Mouse (Mus musculus): Measurements from ENCODE around the gene Slc31a1.

Slc31a1 gene

DNA sequence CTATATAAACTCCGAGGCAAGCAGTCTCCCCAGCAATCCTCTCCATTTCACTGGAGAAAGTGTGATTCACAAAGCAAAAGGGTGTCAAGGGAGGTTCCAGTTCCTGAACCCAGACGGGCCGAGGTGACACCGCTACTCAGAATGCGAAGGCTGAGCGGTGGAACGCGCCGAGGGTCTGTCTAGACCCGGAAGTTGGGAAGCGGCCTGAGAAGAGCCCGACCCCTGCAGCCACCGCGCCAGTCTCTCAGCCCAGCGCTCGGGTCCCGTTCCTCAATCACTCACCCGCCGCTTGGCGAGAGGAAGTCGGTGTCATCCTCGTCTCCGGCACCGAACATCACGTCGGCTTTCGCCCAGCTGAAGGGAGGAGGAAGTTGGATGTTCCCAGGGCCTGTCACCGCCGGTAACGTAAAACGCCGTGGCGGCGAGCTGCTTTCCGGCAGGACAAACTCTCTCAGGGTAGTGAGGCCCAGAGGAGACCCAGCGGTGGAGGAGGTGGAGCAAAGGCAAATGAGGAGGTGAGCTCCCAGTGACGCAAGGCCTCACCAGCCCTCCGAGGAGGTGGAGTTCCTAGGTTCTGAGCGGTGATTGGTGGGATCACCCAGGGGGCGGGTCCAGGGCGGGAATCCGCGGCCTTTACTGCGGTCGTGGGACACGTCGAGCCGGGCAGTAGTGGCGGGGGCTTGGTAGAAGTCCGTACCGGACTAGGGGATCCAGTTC is at the start of gene Slc31a1, which contains the start of gene Fkbp15:
TSS of gene Slc31a1 (plus strand) at position 640 of the 717 bp plus-strand sequence.
TSS of gene Fkbp15 (minus strand) at position 461 of the 717 bp plus-strand sequence.
- peak; percentile 97 for DNase-seq (ENCODE audit: extremely low spot score, low spot score)

DNA sequence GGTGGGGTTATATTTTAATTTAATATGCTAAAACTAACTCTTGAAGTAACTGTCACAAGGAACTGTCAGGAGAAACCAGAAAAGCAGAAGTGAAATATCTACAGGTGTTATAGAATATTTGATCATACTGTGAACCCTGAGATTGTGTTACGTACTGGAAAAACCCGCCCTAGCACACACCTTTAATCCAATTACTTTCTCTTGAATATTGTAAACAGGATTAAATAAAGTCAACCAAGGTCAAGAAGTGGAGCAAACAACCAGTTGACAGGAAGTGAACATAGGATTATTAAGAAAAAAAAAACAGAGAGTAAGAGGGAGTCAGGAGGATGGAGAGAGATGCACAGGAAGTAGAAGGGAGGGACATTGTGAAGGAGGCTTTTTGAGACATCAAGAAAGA is 47.7 kb upstream of the Slc31a1 start:
- no peak for DNase-seq (ENCODE audit: extremely low spot score, low spot score)

DNA sequence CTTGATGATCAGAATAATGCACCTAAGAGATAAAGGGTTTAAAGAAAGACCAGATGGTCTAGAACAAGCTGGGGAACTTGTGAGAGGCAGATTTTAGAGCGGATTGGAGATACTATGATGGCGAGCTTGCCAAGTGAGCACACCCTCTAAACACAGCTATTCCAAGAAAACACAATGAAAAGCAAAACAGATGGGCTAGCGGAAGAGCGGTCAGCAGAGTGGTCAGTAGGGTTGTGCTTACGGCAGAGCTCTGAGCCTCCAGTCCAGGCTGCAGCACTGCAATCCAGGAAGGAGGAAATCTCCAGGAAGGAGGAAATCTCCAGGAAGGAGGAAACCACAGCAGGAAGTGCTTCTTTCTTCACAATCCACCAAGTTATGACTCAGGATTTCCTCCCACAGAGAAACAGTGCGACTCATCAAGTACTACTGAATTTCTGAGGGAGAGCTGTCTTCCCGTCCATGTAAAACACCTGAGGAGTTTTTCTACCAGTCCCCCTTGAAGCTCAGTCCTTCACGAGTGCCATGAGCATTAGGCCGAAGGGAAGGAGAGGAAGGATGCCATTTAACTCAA is 46.8 kb upstream of the Slc31a1 start:
- DNase-seq (ENCODE audit: extremely low spot score, low spot score), result no peak

DNA sequence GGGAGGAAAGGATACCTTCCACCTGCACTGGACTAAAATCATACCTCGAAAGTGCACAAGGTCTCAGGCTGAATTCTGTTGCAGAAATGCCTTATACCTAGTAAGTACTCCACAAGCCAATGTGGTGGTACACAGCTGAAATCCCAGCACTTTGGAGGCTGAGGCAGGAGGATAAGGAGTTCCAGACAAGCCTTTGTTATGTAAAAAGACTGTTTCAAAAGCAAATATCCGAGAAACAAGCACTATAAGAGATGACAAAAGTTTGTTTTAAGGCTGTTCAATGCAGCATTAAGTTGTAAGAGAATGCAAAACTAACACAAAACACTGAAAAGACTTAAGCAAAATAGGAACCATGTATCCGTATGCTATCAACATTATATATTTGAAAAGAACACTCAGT is 46.0 kb upstream of the Slc31a1 start:
- DNase-seq (ENCODE audit: extremely low spot score, low spot score), result no peak

DNA sequence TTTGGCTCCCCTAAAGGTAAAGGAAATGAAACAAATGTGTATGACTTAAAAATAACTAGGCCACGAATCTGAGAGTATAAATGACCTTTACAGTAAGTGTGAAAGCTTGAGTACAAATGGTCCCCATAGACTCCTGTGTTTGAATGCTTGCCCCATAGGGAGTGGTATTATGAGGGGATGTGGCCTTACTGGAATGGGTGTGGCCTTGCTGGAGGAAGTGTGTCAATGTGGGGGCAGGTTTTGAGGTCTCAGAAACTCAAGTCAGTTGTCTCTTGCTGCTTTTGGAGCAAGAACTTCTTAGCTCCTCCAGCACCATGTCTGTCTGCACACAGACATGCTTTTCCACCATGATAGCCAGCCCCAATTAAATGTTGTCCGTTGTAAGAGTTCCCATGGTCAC is 44.1 kb upstream of the Slc31a1 start:
- DNase-seq (ENCODE audit: extremely low spot score, low spot score), result no peak

DNA sequence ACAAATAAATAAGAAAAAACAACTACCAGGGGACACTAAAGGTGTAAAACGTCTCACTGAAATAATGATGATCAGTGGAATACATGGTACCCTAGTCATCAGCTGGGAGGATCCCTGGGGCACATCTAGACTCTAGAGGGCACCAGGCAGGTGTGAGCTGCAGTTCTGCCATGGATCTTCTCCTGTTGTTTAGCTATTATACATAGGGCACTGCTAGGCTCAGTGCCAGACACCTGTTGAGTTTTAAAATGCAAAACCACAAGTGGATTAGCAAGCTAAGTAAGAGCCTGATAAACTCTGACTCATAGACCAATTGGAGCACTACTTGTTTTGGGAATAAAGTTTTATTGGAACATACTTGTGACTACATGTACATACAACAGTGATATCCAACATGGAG is 42.2 kb upstream of the Slc31a1 start:
- no peak for DNase-seq (ENCODE audit: extremely low spot score, low spot score)

DNA sequence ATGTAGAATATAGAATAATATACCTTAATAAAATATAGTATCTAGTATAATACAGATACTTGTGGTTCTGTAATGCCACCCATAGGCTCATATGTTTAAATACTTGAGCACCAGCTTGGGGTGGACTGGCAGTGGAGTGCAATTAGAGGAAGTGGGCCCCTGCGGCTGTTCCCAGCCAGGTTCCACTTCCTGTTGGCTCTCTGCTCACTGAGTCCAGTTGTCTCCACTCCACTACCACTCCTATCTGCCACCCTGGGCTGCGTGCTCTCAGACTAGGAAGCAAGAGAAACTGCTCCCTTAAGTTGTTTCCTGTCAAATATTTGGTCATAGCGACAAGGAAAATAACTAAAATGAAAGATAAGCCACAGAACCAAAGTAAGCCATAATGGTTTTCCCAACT is 37.8 kb upstream of the Slc31a1 start:
- no peak for DNase-seq (ENCODE audit: extremely low spot score, low spot score)

DNA sequence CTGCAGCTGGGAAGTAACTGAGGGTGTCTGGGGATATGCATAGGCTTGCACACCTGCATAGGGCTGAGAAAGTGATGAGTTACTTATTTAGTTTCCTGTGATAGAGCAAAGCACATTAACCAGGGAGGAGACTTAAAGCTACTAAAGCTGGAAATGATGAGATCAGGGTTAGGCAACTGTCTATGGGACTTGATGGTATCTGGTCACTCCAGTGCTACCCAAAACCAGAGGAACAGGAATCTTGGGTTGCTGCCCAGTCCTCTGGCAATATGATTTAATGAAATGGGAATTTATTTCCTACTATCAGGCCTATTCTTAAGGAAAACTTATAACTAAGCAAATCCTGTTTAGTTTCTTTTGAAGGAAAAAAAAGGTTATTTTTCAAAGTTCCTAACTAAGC is 34.4 kb upstream of the Slc31a1 start:
- DNase-seq (ENCODE audit: extremely low spot score, low spot score), result no peak

DNA sequence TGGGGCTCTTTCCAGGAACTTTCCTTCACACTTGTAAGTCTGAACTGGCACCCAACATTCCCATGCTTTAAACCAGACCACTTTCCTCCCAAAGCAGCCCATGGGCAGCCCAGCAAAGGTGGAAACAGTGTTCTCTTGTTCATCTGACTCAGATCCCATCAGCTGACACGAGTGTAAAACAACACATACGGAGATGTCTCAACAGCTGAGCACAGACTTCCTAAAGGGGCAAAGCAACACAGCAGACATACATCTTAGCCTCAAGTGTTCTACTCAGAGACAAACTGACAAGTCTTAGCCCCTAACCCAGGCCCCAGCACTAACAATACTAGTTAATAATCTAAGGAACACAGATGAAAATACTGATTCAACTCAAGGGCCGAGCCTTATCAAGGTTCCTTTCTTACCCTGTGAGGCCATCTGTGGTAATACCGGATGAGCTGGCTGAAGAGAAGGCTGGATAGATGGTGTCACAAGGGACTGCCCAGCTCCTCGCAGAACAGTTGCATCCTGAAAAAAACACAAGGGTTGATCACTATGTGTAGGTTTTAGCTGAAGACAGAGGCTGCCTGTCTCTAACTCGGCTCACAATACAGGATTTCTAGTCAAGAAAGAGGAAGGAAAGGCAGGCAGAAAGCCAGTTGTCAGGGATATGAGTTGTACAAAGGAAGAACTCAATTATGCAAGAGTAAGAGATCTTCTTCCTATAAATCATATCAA is 31.4 kb upstream of the Slc31a1 start:
- DNase-seq (ENCODE audit: extremely low spot score, low spot score), result no peak

DNA sequence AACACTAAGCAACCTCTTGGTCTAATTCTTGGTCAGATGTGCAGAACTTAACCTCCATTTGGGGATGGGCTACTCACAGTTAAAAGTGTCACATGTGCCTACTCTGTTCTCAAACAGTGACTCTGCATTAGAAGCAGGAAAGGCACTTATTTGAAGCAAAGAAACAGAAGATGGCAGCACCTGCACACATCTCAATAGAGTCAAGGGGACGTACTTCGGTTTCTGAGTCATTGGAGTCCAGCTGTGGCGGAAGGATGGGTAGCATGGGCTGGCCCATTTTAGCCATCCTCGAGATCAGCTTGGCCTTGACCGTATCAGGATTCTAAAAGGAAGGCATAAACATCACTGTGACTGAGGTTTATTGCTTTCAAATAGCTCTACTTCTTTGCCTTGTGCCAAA is 28.6 kb upstream of the Slc31a1 start:
- DNase-seq (ENCODE audit: extremely low spot score, low spot score), result no peak

DNA sequence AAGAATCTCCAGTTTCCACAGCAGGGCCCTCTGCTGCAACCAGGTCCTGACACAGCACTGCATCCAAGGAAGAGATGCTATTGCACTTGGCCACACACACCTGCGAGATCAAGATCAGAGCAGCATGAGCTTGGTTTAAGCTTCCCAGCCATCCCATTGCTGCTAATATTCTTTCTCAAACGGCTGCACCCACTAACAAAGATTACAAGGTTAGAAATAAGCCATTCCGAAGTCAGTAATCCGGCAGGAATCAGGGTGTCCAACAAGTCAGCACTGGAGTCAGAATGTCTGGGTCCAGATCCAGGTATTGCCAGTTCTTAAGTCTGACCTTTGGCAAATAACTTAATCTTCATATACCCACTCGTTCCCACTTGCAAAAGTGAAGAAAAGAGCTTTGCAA is 22.0 kb upstream of the Slc31a1 start:
- DNase-seq (ENCODE audit: extremely low spot score, low spot score), result no peak

DNA sequence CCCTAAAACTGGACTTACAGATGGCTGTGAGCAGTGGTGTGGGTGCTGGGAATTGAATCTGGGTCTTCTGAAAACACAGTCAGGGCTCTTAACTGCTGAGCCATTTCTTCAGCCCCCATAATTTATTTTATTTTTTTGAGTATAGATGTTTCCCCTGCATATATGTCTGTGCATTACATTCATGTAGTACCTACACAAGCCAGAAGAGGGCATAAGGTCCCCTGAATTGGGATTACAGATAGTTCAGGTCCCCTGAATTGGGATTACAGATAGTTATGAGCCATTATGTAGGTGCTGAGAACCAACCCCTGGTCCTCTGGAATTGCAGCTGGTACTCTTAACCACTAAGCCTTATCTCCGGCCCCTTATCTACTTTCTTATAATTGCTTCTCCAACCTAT is 16.5 kb upstream of the Slc31a1 start:
- DNase-seq (ENCODE audit: extremely low spot score, low spot score), result no peak

DNA sequence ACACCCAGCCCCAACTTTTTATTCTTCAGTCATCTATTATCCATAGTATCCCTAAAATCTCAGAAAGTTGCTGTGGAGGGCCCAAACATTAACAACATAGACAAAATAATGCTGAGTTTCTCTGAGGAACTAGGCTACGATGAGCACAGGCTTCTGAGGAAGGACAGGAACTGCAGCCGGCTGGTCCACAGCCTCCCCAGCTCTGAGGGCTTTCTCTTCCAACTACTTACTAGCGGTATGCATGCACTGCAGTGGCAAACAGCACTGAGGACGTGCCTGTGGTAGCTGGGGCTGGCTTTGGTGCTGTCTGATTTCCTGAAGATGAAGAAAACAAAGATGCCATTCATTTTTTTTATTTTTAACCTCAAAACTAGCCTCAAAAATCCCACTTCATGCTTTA is 14.7 kb upstream of the Slc31a1 start:
- no peak for DNase-seq (ENCODE audit: extremely low spot score, low spot score)

DNA sequence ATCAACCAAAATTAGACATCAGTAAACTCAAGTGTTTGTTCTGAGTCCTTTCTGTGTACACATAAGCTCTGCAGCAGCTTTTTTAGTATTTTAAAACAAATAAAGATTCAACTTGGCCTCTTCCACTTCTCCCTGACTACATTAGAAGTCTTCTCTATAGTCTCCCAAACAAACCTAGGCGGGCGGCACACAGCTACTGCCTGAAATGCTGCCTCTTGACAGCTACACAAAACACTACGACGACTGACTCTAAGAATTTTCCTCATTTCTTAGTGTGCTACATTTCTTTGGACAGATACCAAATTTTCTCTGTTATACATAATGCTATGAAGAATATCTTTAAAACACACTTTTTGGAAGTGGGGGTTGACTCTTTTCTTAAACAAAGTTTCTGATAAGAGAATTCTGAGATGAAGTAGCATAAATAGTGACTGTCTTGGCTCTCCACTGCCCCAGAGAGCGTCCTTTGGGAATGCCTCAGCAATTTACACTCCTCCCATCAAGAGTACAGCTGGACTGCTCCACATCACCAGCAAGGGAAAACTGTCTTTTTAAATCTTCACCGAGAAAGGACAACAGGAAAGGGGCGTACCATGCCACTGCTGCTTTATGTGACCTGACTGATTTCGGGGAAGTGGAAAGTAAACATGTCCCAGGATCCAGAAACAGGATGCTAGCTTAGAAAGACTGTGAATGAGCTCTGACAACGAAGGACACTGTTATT is 12.8 kb upstream of the Slc31a1 start:
- no peak for DNase-seq (ENCODE audit: extremely low spot score, low spot score)

DNA sequence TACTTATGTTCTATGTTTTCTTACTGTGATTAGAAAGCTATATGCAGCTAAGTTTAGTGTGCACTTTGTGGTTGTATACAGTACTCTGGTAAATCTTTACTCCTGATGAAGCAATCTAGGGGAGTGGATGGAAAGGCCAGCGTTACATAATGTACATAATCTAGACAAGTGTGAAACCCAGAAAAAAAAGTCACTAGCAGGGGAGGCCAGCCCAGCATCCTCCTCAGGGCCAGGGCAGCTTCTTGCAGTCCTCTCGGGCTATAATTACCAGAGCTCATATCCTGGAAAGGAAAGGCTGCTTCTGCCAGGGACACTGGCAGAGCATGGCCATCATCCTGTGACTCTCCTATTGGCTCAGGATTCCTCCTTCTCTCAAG is 12.2 kb upstream of the Slc31a1 start:
- DNase-seq (ENCODE audit: extremely low spot score, low spot score), result no peak

DNA sequence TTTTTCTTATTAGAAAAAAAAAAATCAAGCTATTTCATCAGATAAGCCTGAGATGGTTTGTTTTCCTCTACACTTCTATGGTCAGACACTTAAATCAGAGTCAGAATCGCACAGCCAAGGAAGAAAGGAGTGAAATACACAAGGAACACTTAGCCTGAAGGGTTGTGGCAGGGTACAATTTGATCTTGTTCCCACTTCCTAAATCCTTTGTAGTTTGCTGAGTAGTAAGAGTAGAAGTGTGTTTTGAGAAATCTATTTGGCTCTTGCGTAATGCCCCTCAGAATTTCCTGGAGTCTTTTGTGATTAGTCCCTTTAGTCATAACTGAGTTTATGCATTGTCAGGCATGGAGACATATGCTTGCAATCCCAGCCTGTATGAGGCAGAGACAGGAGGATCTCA is 11.2 kb upstream of the Slc31a1 start:
- DNase-seq (ENCODE audit: extremely low spot score, low spot score), result no peak

DNA sequence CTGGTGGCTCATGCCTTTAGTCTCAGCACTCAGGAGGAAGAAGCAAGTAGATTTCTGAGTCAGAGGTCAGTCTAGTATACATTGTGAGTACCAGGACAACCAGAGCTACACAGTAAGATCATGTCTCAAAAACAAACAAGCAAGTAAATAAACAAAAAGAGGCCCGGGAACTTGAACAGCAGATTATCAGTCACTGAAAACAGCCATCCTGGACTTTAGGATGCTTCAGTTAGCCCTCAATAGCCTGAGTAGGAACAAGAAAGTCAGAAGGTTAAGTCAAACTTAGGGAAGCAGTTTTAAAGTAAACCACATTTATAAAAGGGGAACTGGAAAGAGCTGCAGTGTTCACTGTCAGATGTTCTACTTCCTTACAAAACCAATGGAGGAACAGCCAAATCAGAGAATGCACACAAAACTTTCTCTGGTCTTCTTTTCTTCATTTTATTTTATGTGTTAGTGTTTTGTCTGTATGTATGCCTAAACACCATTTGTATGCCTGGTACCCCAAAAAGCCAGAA is 2.8 kb upstream of the Slc31a1 start:
- DNase-seq (ENCODE audit: extremely low spot score, low spot score), result no peak

DNA sequence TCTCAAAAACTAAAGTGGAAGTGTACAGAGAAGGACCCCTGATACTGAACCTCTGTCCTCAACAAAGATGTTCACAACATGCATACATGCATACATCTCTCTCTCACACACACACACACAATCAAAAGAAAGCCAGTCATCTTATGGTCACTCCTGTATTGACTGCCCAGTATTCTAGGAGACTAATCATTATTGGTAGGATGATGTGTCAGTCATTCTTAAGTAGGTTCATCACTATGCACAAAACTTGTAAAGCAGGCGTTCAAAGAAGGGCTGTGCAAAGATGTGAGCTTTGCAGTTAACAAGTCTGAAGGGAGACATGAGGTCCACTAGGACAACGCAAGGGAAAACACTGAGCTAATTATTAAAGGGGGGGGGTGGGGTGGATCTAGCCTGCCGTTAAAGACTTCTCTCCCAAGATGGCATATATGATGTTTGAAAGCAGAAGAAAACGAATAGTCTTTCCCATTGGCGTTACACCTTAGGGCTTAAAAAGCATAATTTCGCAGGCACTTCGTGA is 1.2 kb upstream of the Slc31a1 start:
- no peak for DNase-seq (ENCODE audit: extremely low spot score, low spot score)

DNA sequence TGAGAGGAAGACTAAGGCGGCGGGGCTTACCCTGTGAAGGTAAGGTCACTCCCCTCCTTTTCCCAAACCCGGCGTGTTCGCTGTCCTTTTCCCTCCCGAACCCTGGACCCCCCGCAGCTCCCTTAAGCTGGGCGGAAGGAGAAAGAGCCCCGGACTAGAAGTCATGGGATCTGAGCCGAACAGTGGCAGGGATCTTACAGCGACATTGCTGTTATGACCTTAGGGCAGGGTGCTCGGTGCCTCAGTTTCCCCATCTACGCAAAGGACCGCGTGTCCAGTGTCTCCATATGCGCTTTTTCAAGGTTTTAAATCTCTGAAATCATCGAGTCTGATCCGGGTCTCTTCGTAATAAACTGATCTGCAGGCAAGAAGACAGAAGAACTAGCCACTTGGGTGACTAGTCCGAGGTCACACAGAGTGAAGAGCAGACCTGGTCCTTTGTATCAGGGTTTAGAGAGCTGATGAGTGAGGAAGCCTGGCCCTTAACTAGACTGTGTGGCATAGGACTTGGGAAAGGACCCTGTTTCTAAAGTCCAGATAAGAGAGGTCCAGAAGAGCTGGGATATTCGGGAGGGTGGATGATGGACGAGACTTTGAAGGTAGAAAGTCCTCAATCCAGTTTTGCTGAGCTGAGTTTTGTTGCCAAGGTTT is 403 bp downstream of the Slc31a1 start:
- DNase-seq (ENCODE audit: extremely low spot score, low spot score), result no peak

DNA sequence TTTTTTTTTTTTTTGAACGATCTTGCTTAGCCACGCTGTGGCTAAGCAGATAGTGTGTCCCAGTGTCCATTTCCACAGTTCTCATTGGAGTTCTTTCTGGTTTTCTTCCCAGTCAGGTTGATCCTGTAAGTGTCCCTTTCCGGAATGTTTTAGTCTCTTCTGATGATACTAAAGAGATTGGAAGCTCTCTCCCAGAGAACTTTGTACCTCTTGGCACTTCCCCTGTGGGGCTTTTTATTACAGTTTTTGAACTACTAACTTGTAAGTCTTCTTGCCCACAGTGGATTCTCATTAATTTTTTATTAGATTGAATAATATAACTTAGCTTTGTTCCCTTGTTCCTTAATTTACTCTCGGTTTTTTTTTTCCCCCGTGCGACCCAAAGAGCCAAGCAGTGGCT is 1.0 kb downstream of the Slc31a1 start:
- no peak for DNase-seq (ENCODE audit: extremely low spot score, low spot score)

DNA sequence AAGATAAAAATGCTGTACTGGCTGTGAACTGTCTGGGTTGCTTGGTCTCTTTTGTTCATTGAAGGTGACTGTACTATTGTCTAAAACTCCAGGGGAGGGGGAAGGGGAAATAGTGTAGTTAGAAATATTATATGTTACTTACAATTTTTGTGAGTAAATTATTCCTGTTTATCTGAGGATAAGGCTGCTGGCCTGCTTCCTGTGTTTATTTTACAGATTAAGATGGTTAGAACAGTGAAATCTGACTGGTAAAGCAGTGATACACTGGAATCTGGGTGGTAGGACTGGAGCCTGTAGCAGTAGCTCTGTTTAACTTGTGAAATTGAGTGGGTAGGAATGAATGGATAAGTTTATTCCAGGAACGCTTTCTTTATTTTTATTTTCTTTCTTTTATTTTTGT is 1.5 kb downstream of the Slc31a1 start:
- no peak for DNase-seq (ENCODE audit: extremely low spot score, low spot score)

Data from neural tube, embryonic 10.5 days (tissue).